Comparison of ENCODE assay signal across 14 mouse cellular contexts in the genomic region with DNA sequence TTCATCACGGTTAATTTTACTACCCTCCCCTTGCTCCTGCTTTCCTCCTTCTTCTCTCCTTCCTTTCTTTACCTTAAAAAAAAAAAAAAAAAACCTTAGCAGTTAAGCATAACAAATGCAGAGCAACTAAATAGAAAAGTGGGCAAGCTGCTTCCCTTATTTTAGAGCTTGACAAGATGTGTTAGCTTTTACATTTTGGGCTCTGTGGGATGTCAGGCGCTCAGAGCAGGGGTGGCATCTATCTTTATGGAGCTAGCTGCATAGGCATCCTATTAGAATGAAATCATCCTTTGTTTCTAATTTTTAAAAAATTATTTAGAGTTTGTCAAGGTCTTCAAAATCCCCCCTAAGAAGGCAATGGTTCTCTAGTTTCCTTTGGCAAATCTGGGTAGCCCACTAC.
"Had no signal": no experiment of that assay in that cellular context is flagged by ENCODE, and none has a peak within 500 bp of the region (broad histone marks: within the 10 kb centered on the region; RNA-seq: fewer than 3 reads in every experiment).

No protein-coding gene starts in this region.

- H3K36me3 ChIP-seq: intestine, embryonic 15.5 days; limb, embryonic 10.5 days; liver, embryonic 15.5 days; midbrain, embryonic 15.5 days; neural tube, embryonic 13.5 days had no signal

- H3K4me1 ChIP-seq: intestine, embryonic 15.5 days; limb, embryonic 10.5 days; liver, embryonic 15.5 days; midbrain, embryonic 15.5 days; neural tube, embryonic 13.5 days had no signal

- H3K27ac ChIP-seq: intestine, embryonic 15.5 days; limb, embryonic 10.5 days; liver, embryonic 15.5 days; midbrain, embryonic 15.5 days; neural tube, embryonic 13.5 days; stomach, postnatal 0 days had no signal

- H3K4me3 ChIP-seq: intestine, embryonic 15.5 days; limb, embryonic 10.5 days; liver, embryonic 15.5 days; megakaryocyte, embryonic 14.5 days; midbrain, embryonic 15.5 days; neural tube, embryonic 13.5 days had no signal

- DNase-seq: kidney, adult 18-20 months; kidney, postnatal 10 days; kidney, postnatal 4 days; lung, embryonic 14.5 days; lung, postnatal 10 days; lung, postnatal 4 days; thymus, postnatal 36 days had no signal

- H3K27me3 ChIP-seq: intestine, embryonic 15.5 days; liver, embryonic 15.5 days; midbrain, embryonic 15.5 days; neural tube, embryonic 13.5 days had no signal

- ATAC-seq: intestine, embryonic 15.5 days; midbrain, embryonic 15.5 days had no signal
